Mouse (Mus musculus) MEL (cell line): ENCODE measurements at regions not wholly inside any gene's neighbourhood (a gene's known extent, or its start where the extent isn't known, plus 50 kb on each side); places are given as distances from the start of the nearest gene placed in this dataset.

Source experiments
- CTCF ChIP-seq, 3 experiments: IDR thresholded peaks in 2 of 3; conservative IDR thresholded peaks in 1 of 3; 2 replicates each; pipeline ENCODE4 v1.5.1; 2011 to 2012; ENCODE audit warnings: low read length in 3 of 3, low read depth in 2 of 3, mild to moderate bottlenecking in 2 of 3, improper control_type of control experiment in 1 of 3, inconsistent platforms in 1 of 3, mixed read lengths in 1 of 3, moderate library complexity in 1 of 3; ENCODE audit not compliant: control insufficient read depth in 1 of 3, insufficient read depth in 1 of 3, poor library complexity in 1 of 3, severe bottlenecking in 1 of 3
- E2F4 ChIP-seq: IDR thresholded peaks from 2 replicates; pipeline ENCODE4 v1.6.1; 2011; ENCODE audit warnings: low read depth, low read length, improper control_type of control experiment, borderline replicate concordance
- MYC ChIP-seq: IDR thresholded peaks from 2 replicates; pipeline ENCODE4 v1.6.1; 2011; ENCODE audit warnings: low read depth, mild to moderate bottlenecking, low read length, improper control_type of control experiment, moderate library complexity
- NRF1 ChIP-seq: IDR thresholded peaks from 2 replicates; pipeline ENCODE4 v1.6.1; 2014; ENCODE audit warnings: low read depth, mild to moderate bottlenecking, inconsistent platforms, low read length, improper control_type of control experiment, moderate library complexity; ENCODE audit not compliant: poor library complexity, insufficient read depth, severe bottlenecking
- POLR2A ChIP-seq, 2 experiments: IDR thresholded peaks; 2 replicates each; pipeline ENCODE4 v1.6.1; 2011 to 2012; ENCODE audit warnings: low read length in 2 of 2, mild to moderate bottlenecking in 2 of 2, control low read depth in 1 of 2, improper control_type of control experiment in 1 of 2, low read depth in 1 of 2, moderate library complexity in 1 of 2; ENCODE audit not compliant: control insufficient read depth in 1 of 2, insufficient read depth in 1 of 2, poor library complexity in 1 of 2
- ZMIZ1 ChIP-seq: IDR thresholded peaks from 2 replicates; pipeline ENCODE4 v1.6.1; 2012; ENCODE audit warnings: low read depth, mild to moderate bottlenecking, inconsistent platforms, low read length, improper control_type of control experiment, moderate library complexity

- TF ChIP-seq ZMIZ1 (no peak), CTCF (IDR thresholded peaks at IDR 0.05 in 2 of 3, conservative IDR thresholded peaks at IDR 0.05 in 1 of 3; ENCODE audit: control insufficient read depth in 1 of 3, insufficient read depth in 1 of 3, low read depth in 2 of 3, low read length in 3 of 3, poor library complexity in 1 of 3, severe bottlenecking in 1 of 3) (no peak), NRF1 (no peak), MYC (no peak), POLR2A (IDR thresholded peaks at IDR 0.05; ENCODE audit: control insufficient read depth in 1 of 2, insufficient read depth in 1 of 2, low read depth in 1 of 2, low read length in 2 of 2, poor library complexity in 1 of 2) (no peak), E2F4 (no peak)
Observed at GRCm38 (mm10) chr2:117965758-117966157, 145.9 kb upstream of the Thbs1 start.
